Mouse (Mus musculus) left cerebral cortex, postnatal 4 days (tissue): Measurements from ENCODE around the gene Myh9. TPM values are rescaled to one million over a fixed set of nuclear protein-coding genes. Genes with fewer than 3 reads are reported as not detected.
A peak's percentile ranks its signal among the peaks of the same experiment; 100 is the strongest.

Experiments
- DNase-seq: peaks from one replicate; pipeline ENCODE4 v3.0.0-alpha.2; 2022
- intact Hi-C: fragments of 180-260 bp; cut with DNase I; formaldehyde crosslinking; loops from one replicate; pipeline ENCODE4 v1.15.1; 2025
- total RNA-seq, 2 experiments: library from RNA; stranded (reverse); gene quantifications; 2 replicates each; pipeline ENCODE4 v1.2.3; 2021

Gene Myh9
- 10 to 100 TPM; 59.5 to 63.4 TPM for total RNA-seq

GRCm38 (mm10) chr15:77842047-77842843 lies at the start of gene Myh9:
Gene Myh9, minus strand, starts transcription at chr15:77842175.
- intact Hi-C loops: no loop called here
- DNase-seq: peak; percentile 100

GRCm38 (mm10) chr15:77891766-77892165 lies 49.8 kb upstream of the Myh9 start:
- intact Hi-C loops: no loop called here
- no peak for DNase-seq

DNA sequence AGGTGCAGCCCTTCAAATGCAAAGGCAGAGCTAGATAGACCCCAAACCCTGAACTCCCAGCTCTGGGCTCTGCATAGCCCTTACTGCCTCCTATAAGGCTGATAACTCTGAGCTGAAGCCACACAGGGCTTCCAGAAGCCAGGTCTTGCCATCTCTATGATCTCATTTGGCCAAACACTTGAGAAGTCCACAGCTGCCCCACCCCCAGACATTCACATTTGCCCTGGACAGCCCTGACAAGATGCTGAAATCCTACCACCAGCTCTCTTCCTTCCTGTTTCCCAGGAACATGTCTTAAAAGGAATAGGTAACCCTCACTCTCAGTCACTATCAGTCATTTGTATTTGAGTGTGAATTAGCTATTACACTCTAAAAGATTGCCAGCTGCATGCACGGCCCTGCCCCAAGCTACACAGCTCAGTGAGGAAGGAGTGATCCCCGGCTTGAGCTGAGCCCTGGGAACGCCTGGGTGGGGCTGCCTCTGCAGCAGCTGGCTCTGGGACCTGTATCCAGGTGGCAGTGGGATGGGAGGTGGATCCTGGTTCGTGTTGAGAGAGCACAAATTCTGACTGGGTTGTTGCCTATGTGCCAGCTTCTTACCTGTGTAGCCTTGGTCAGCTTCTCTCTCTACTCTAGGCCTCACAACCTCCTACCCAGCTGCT lies 47.9 kb upstream of the Myh9 start:
- intact Hi-C loops: no loop called here
- no peak for DNase-seq

DNA sequence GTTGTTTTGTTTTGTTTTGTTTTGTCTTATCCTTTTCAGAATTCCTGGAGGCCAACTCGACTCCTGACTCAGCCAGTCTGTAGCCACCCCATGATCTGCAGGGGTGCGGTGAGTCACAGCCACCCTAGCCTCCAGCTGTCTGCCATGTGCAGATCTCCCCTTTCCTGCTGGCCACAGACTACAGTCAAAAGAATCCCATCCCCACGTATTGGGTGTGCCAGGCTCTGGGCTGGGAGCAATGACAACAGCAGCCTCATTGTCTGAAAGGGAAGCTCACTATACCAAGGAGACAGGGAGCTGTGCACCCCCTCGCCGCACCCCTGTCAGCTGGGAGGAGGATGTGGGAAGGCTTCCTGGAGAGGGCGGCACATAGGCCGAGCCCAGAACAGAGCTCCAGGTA lies 46.3 kb upstream of the Myh9 start:
- DNase-seq: no peak
- intact Hi-C loops: no loop called here

DNA sequence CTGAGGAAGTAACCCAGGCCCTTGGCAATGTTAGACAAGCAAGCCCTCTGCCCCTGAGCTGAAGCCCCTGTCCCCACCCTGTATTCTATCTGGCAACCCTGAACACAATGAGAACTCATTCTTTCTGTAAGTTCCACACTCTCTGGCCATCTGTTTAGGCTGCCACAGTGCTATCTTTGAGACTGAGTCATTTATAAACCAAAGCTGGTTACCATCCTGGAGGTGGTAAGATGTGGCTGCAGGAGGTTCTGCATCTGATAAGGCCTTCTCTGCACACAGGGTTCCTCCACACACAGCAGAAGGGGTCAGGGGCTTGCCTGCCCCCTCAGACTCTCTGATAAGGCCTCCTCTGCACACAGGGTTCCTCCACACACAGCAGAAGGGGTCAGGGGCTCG lies 45.1 kb upstream of the Myh9 start:
- intact Hi-C loops: no loop called here
- DNase-seq: no peak

DNA sequence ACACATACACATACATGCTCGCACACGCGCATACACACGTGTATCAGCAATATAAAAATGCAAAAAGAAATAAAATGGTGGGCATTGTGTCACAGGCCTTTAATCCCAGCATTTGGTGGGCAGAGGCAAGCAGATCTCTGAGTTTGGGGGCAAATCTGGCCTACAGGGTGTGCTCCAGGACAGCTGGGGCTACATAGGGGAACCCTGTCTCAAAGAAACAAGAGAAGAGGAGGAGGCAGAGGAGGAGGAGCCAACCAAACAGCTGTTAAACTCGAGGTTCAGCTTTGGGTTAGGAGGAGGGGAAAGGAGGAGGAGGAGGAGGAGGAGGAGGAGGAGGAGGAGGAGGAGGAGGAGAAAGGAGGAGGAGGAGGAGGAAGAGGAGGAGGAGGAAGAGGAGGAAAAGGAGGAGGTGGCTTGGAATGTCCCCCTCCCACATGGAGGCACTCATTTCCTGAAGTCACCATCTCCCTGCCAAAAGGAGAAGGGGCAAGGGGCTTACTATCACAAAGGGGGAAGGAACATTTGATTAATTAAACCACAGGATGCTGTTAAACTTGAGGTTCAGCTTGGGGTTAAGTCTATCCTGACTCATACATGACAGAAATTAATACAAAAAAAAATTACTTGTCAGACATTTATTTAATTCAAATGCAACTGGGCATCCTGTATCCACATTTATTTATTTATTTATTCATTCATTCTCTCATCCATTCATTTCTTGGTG lies 44.6 kb upstream of the Myh9 start:
- DNase-seq: no peak
- intact Hi-C loops: no loop called here

- DNase-seq: no peak
- intact Hi-C loops: no loop called here
These were observed 44.0 kb upstream of the Myh9 start for GRCm38 (mm10) chr15:77885945-77886344.

DNA sequence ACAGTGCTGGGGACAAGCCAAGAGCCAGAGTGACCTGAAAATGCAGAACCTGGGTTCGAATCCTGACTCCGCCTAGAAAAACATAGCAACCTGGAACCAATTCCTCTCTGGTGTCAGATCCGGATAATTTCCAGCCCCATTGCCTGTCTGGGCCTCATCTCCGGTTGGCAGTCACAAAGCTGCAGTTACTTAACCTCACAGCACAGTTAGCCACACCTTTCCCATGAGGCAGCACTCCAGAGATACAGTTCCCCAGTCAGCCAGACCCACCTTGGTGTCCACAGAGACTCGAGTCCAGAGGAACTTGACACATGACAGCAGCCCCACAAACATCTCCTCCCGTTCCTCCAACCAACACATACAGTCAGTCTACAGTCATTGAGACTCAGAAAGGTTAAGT lies 43.2 kb upstream of the Myh9 start:
- intact Hi-C loops: no loop called here
- DNase-seq: no peak

DNA sequence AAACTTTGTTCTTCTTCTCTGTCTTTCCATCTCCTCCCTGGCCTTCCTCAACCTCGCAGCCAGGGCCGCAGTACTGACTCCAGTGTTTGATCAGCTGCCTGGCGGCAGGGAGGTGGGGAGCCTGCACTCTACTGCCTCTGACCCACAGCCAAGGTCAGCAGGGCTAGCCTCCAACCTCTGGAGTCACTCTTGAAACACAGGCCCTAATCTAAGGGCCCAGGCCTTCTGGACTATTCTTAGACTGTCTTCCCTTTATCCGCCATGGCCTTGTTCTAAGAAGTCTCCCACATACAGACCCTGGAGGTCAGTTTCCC lies 41.7 kb upstream of the Myh9 start:
- DNase-seq: no peak
- intact Hi-C loops: no loop called here

DNA sequence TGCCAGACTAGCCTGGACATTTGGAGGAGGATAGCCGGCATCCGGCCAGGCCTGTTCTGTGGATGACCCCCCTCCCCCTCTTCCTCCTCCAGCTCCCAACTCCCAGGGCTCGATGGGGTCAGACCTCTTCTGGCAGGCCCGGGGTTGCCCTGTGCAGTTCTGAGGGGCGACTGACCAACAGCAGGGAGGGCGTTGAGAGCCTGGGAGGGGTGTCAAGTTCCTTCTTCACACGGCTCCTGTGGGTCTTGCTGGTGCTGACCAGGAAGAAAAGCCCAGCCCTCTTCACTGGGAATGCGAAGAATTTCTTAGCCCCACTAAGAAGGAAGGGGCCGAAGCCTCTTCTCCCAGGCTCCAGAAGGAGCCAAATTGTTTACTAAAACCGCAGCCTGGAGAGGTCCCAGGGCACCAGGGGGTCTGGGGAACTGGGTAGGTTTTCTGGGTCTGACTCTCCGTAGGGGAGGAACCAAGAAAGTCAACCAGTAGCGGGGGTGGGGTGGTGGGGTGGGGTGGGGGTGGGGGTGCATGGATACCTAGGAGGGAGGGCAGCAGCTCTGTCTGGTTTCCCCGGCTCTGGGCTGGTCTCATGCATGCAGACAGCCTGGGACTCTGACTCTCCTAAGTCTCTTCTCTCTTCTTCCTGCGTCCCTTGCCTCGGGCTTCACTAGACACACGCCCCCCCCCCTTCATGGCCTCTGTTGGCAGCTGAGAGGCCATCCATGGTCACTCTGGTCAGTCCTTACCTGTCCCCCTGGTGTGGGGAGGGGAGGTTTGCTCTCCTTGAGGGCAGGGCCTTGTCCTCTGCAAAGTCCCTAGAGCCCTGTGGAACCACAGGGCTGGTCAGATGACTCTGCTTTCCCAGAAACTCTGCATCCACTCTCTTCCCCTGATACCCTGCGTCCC lies 41.1 kb upstream of the Myh9 start:
- DNase-seq: no peak
- intact Hi-C loops: no loop called here

- intact Hi-C loops: no loop called here
- DNase-seq: no peak
These were observed 40.3 kb upstream of the Myh9 start for GRCm38 (mm10) chr15:77882297-77882696.

DNA sequence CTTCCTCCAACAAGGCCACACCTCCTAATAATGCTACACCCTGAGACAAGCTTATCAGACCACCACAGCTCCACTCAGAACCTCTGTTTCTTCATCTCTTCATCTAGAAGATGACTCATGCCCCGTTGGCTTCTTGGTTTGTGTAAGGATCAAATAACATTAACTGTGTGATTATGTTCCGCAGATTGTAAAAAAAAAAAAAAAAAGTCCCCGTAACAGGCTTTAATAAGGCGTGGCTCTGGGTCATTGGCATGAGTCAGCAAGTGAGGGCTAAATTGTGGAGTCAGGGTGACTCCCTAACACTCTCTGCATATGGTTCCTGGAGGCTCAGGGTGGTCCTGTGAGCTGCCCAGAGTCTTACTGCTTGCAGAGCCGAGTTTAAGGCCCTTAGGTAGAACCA lies 39.7 kb upstream of the Myh9 start:
- DNase-seq: no peak

DNA sequence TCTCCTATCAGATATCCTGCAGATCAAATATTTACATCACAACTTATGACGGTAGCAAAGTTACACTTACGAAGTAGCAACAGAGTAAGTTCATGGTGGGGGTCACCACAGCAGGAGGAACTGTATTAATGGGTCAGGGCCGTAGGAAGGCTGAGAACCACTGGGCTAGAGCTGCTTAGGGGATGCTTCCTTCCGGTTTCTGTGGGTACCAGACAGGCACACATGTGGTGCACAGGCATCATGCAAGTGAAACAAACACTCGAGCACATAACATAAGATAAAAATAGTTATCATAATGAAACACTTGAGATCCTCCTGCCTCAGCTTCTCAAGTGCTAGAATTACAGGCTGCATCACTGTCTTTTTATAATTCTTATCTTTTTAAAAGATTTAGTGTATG lies 38.8 kb upstream of the Myh9 start:
- DNase-seq: no peak
- intact Hi-C loops: no loop called here

More for the DNA sequence above, 39.7 kb upstream of the Myh9 start:
- intact Hi-C loops: no loop called here

- intact Hi-C loops: no loop called here
- no peak for DNase-seq
These were observed 37.8 kb upstream of the Myh9 start for GRCm38 (mm10) chr15:77879756-77880155.

DNA sequence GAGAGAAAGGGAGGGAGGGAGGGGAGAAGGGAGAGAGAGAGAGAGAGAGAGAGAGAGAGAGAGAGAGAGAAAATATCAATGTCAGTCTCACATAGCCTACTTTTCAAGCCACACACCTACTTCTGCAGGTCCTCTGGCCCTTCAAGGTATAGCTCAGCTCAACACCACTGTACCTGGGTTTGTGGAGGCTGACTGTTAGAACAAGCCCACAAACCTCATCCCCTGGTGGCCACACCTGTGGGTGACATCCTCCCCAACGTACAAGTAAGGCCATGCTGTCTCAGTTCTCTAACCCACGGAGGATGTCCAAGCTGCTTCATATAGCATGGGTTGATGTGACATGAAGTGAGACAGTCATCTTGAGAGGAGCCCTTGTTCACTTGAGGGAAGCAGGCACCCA lies 35.2 kb upstream of the Myh9 start:
- intact Hi-C loops: no loop called here
- DNase-seq: no peak

DNA sequence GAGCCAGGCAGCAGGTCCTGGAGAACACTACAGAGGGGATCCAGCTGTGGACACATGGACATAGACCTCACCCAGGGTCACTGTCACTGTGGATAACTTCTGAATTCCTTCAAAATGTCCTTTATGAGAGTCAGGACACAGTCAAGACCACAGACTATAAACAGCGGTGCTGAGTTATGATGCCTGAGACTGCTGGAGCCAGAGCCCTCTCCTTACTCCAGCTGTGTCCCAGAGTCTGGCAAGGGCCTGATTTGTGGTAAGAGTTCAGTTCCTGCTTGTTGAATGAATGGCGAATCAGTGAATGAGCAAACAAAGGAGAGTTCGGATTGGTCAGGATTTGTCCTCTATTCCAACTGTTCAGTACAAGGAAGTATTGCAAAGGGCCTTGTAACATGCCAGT lies 34.7 kb upstream of the Myh9 start:
- no peak for DNase-seq
- intact Hi-C loops: no loop called here

DNA sequence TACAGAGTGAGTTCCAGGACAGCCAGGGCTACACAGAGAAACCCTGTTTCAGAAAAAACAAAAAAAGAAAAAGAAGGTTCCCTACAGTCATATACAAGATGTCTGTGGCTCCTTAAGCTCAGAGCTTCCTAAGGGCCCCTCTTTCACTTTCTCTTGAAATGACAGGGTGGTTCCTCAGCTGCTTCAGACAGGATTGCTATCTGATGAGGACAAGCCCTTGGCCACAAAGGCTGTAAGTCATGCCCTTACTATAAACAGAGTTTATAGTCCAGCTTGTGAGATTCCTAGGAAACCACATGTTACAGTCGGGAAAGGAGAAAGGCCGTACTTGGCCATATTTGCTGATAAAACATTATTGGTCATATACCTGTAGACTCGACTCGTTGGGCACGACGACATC lies 34.0 kb upstream of the Myh9 start:
- DNase-seq: no peak
- intact Hi-C loops: no loop called here

GRCm38 (mm10) chr15:77874807-77875206 lies 32.8 kb upstream of the Myh9 start:
- no peak for DNase-seq
- intact Hi-C loops: no loop called here

DNA sequence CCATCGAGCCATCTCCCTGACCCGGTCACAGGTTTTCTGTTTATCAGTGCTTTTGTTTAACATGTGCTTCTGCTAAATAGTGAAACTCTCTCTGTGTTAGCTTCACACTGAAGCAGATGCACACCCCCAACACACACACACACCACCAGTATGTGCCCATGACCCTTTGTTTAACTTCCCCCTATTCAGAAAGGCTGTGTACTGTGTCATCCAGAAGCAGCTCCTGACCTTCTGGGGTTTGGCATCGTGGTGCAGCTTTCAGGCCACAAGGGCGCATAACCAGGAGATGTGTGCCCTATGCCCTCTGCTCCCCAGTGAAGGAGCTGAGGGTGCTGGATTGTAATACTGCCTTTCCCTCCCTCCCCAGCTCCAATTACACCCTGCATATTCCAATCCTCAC lies 32.3 kb upstream of the Myh9 start:
- intact Hi-C loops: no loop called here
- DNase-seq: no peak

DNA sequence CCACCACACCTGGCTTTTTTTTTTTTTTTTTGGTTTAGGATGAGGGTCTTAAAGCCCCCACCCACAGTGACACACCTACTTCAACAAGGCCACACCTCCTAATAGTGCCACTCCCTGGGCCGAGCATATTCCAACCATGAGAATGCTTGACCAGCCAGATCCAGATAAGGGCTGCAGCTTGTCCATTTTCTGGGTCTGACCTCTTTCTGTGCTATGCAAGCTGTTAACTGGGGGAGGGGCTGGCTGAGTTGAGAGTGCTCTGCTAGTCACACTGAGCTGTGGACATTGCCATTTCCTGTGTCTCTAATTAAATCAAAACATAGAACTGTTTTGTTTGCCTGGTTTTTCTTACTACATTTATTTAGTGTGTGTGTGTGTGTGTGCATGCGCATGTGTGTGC lies 31.6 kb upstream of the Myh9 start:
- DNase-seq: no peak
- intact Hi-C loops: no loop called here

DNA sequence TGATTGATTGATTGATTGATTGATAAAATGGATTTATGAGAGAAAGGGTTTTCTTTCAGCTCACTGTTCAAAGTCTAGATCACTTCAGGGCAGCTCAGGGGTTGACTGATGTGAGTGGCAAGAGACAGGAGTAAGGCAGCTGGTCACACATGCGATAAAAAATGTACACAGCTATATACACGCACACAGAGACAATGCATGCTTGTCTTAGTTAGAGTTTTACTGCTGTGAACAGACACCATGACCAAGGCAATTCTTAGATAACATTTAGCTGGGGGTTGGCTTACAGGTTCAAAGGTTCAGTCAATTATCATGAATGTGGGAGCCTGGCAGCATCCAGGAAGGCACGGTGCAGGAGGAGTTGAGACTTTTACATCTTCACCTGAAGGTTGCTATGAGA lies 31.0 kb upstream of the Myh9 start:
- DNase-seq: no peak
- intact Hi-C loops: no loop called here
